Mouse (Mus musculus) erythroblast, embryonic 14.5 days (primary cell): ENCODE measurements around the gene Sdhaf3. TPM values are rescaled to one million over a fixed set of nuclear protein-coding genes. Genes with fewer than 3 reads are reported as not detected.

ENCODE experiments used
- H3K27me3 ChIP-seq: 2 replicates; pipeline ENCODE4 v1.6.1; 2012; ENCODE audit warnings: inconsistent platforms; ENCODE audit not compliant: control insufficient read depth
- H3K36me3 ChIP-seq: 2 replicates; pipeline ENCODE4 v1.6.1; 2012; ENCODE audit warnings: mild to moderate bottlenecking, inconsistent platforms; ENCODE audit not compliant: control insufficient read depth
- H3K4me1 ChIP-seq: 2 replicates; pipeline ENCODE4 v1.6.1; 2012; ENCODE audit warnings: inconsistent platforms; ENCODE audit not compliant: control insufficient read depth
- H3K4me3 ChIP-seq: replicated peaks from 2 replicates; pipeline ENCODE3; 2012; ENCODE audit warnings: moderate library complexity, mild to moderate bottlenecking, inconsistent platforms
- H3K9me3 ChIP-seq: 2 replicates; pipeline ENCODE4 v1.6.1; 2012; ENCODE audit warnings: low read length, inconsistent platforms, mixed read lengths; ENCODE audit not compliant: control insufficient read depth
- GATA1 ChIP-seq: IDR thresholded peaks from 2 replicates; pipeline ENCODE4 v1.6.1; 2012; ENCODE audit warnings: low read length, inconsistent platforms, mixed read lengths
- TAL1 ChIP-seq: IDR thresholded peaks from 3 replicates; pipeline ENCODE4 v1.6.1; 2012; ENCODE audit warnings: low read length, inconsistent platforms, mixed read lengths
- polyA plus RNA-seq: library from polyadenylated mRNA; stranded (reverse); fragments of >175 nt; gene quantifications from 2 replicates; pipeline ENCODE4 v1.2.3, GENCODE M21; 2012

Sdhaf3 gene
- polyA plus RNA-seq, result 0.01 and 0.02 TPM in 2 replicates

GRCm38 (mm10) chr6:6955764-6956561 lies at the start of gene Sdhaf3:
Sdhaf3 (plus strand) TSS chr6:6956004.
- Histone ChIP-seq H3K27me3 (no peaks in the 10 kb centered on the region), H3K9me3 (peaks cover 3% of the 10 kb centered on the region; the same call in 1 of the 2 replicates), H3K4me1 (peaks cover 12% of the 10 kb centered on the region), H3K36me3 (no peaks in the 10 kb centered on the region), H3K4me3 (peak within 1 kb of the TSS; percentile 74)
- TF ChIP-seq TAL1, result no peak

DNA sequence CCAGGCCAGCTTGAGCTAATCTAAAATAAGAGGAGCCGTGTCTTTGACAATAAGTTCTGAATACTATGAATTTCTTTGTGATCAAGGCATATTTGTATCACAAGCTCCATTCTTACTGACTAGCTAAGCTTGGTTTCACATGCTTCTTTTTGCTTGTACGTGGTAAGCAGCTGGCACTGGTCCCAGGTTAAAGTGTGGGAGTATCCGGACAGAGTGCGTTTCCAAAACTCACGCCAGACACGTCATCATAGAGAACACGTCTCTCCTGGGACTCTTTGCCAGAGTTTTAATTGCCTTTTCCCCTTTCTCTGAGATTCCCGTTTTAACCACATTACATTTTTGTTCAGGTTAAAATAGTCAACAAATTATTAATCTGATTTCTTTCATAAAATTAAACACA lies 46.2 kb upstream of the Sdhaf3 start:
- Histone ChIP-seq H3K36me3 (no peaks in the 10 kb centered on the region), H3K9me3 (peaks cover 2% of the 10 kb centered on the region; the same call in 1 of the 2 replicates), H3K4me3 (no peak overlapping the region), H3K4me1 (no peaks in the 10 kb centered on the region), H3K27me3 (no peaks in the 10 kb centered on the region)
- no peak for TF ChIP-seq GATA1
- TF ChIP-seq TAL1, result no peak

DNA sequence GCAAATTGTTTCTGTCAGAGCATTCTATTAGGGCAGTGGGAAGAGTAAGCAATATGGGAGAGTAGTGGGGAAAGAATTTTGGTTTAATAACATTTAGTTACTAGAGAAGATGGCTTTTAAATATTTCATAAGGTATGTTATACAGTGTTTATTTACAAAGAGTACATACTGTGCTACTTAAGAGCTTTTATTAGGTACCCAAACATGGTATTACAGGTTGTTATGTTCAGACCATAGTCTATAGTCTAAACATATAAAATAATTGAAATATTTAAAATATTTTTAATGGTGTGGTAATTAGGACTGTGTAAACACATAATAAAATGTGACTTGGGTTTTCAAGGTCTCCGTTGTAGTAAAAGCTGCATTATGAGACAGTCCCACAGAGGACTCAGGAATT lies 41.5 kb upstream of the Sdhaf3 start:
- H3K9me3 ChIP-seq, result no peaks in the 10 kb centered on the region
- no peaks in the 10 kb centered on the region for H3K27me3 ChIP-seq
- H3K4me1 ChIP-seq, result no peaks in the 10 kb centered on the region
- no peaks in the 10 kb centered on the region for H3K36me3 ChIP-seq
- H3K4me3 ChIP-seq, result no peak overlapping the region
- TF ChIP-seq TAL1, result no peak
- TF ChIP-seq GATA1, result no peak

DNA sequence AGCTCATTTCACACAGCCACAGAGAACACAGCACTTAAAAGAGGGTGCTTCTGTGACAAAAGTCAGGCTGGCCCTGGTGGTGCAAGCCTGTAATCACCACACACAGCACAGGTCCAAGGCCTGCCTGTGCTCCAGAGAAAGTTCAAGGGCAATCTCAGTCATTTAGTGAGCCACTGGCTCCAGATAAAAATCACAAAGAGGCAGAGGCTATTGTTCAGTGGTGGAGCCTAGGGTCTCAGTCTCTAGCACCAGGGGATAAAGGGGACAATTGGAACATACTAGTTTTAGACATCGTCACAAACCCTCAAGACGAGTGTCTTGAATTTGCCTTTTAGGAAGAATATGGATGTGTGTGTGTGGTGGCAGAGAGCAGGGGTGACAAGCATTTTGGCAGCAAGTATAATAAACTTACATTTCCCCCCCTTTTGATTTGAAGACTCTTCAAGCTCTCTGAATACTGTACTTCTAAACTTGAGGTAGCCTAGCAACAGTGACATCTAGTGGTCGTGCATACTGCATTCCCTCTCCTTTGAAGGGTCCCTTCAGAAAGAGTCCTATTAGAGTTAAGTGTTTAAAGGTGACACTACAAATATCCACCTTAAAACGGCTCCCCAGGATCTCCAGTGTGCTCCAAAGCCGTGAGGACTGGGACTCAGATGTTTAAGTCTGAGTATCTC lies 40.8 kb upstream of the Sdhaf3 start:
- H3K4me3 ChIP-seq, result no peak overlapping the region
- TF ChIP-seq GATA1 (no peak), TAL1 (no peak)
- H3K4me1 ChIP-seq, result no peaks in the 10 kb centered on the region
- H3K36me3 ChIP-seq, result no peaks in the 10 kb centered on the region
- no peaks in the 10 kb centered on the region for H3K9me3 ChIP-seq
- H3K27me3 ChIP-seq, result no peaks in the 10 kb centered on the region

DNA sequence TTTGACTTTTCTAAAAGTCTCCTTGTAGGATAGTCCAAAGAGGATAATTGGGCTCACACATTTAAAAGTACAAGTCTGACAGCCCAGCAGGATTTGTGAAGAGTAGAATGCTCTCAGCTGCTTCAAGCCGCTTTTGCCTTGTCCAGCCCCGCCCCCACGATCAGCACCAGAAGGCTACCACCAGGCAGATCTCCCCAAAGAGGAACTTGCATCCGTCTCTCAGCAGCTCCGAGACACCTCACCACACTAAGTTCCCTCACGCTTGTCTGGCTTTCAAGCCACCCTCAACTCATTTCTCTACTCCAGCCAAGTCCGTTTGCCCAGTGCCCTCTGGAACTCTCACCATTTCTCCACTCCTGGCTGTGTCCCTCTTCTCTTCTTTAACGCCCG lies 40.3 kb upstream of the Sdhaf3 start:
- H3K27me3 ChIP-seq, result no peaks in the 10 kb centered on the region
- no peaks in the 10 kb centered on the region for H3K36me3 ChIP-seq
- no peak for TF ChIP-seq GATA1
- TF ChIP-seq TAL1, result no peak
- no peaks in the 10 kb centered on the region for H3K4me1 ChIP-seq
- H3K9me3 ChIP-seq, result no peaks in the 10 kb centered on the region
- no peak overlapping the region for H3K4me3 ChIP-seq

- H3K27me3 ChIP-seq, result no peaks in the 10 kb centered on the region
- TF ChIP-seq TAL1 (no peak), GATA1 (no peak)
- H3K36me3 ChIP-seq, result no peaks in the 10 kb centered on the region
- H3K4me3 ChIP-seq, result no peak overlapping the region
- H3K9me3 ChIP-seq, result no peaks in the 10 kb centered on the region
- no peaks in the 10 kb centered on the region for H3K4me1 ChIP-seq
Observed at GRCm38 (mm10) chr6:6917334-6917733, 38.5 kb upstream of the Sdhaf3 start.

DNA sequence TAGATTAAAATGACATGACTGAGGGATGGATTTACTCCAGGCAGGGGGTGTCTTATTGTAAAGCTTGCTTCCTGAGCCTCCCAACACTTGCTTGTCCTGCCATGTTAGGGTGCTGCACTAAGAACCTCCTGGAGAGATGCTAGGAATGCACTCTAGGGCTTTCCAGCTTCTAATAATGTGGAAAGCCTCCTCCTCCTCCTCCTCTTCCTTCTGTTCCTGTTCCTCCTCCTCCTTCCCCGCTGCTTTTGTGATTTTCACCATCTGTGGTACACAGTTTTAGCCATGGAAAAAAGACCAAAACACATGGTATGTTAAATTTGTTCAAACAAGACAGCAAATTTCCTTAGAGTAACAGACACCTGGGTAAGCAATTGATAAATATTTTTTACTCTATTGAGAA lies 30.5 kb upstream of the Sdhaf3 start:
- Histone ChIP-seq H3K36me3 (no peaks in the 10 kb centered on the region), H3K9me3 (no peaks in the 10 kb centered on the region), H3K4me3 (no peak overlapping the region), H3K27me3 (no peaks in the 10 kb centered on the region), H3K4me1 (no peaks in the 10 kb centered on the region)
- TF ChIP-seq TAL1, result no peak

GRCm38 (mm10) chr6:6930831-6931230 lies 25.0 kb upstream of the Sdhaf3 start:
- no peak for TF ChIP-seq TAL1
- TF ChIP-seq GATA1, result no peak
- Histone ChIP-seq H3K27me3 (no peaks in the 10 kb centered on the region), H3K9me3 (no peaks in the 10 kb centered on the region), H3K36me3 (no peaks in the 10 kb centered on the region), H3K4me3 (no peak overlapping the region), H3K4me1 (no peaks in the 10 kb centered on the region)

DNA sequence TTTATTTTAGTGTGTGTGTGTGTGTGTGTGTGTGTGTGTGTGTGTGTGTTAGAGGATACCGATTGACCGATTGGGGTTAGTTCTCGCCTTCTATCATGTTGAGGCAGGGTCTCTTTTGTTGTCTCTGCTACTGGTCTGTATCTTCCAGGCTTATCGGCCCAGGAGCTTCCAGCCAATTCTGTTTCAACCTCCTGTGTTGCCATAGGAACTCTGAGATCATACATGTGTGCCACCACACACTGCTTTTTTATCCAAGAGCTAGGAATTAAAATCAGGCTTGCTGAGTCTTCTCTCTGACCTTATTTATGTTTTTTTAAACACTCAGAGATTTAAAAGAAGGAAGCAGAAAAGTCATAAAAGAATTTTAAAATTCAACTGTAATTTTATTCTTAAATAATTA lies 24.3 kb upstream of the Sdhaf3 start:
- Histone ChIP-seq H3K27me3 (no peaks in the 10 kb centered on the region), H3K9me3 (no peaks in the 10 kb centered on the region), H3K36me3 (no peaks in the 10 kb centered on the region), H3K4me1 (no peaks in the 10 kb centered on the region), H3K4me3 (no peak overlapping the region)
- TF ChIP-seq GATA1, result no peak
- TF ChIP-seq TAL1, result no peak
